Mouse (Mus musculus) myocyte (in vitro differentiated cells): ENCODE data around the gene Aurkaip1. TPM values are rescaled to one million over a fixed set of nuclear protein-coding genes. Genes with fewer than 3 reads are reported as not detected.

Experiments used
- H3K27me3 ChIP-seq: one replicate; pipeline ENCODE4 v1.6.1; 2011; ENCODE audit not compliant: control insufficient read depth, insufficient read depth, insufficient read length
- H3K36me3 ChIP-seq: one replicate; pipeline ENCODE4 v1.6.1; 2011; ENCODE audit not compliant: control insufficient read depth, insufficient read depth
- H3K4me2 ChIP-seq: one replicate; pipeline ENCODE4 v1.6.1; 2011; ENCODE audit warnings: low read depth, control low read depth
- H3K4me3 ChIP-seq: one replicate; pipeline ENCODE4 v1.5.1; 2011; ENCODE audit warnings: mild to moderate bottlenecking, control low read depth, moderate library complexity
- H3K79me2 ChIP-seq: one replicate; pipeline ENCODE4 v1.6.1; 2011; ENCODE audit not compliant: control insufficient read depth, insufficient read depth
- H3ac ChIP-seq: one replicate; pipeline ENCODE4 v1.6.1; 2011; ENCODE audit not compliant: control insufficient read depth, insufficient read length
- CEBPB ChIP-seq: IDR thresholded peaks from 2 replicates; pipeline ENCODE4 v1.6.1; 2011; ENCODE audit warnings: mild to moderate bottlenecking, moderate library complexity; ENCODE audit not compliant: poor library complexity, insufficient read depth, severe bottlenecking
- E2F4 ChIP-seq: IDR thresholded peaks from one replicate; pipeline ENCODE4 v1.6.1; 2011; ENCODE audit warnings: mild to moderate bottlenecking, control low read depth, moderate library complexity; ENCODE audit not compliant: insufficient read depth
- MAX ChIP-seq: IDR thresholded peaks from one replicate; pipeline ENCODE4 v1.6.1; 2011; ENCODE audit warnings: low read depth, mild to moderate bottlenecking, control low read depth
- MYOD1 ChIP-seq, 3 experiments: IDR thresholded peaks; one replicate each; pipeline ENCODE4 v1.6.1; 2011; ENCODE audit warnings: control low read depth in 2 of 3, low read depth in 2 of 3, mild to moderate bottlenecking in 2 of 3, moderate library complexity in 1 of 3; ENCODE audit not compliant: insufficient read length in 2 of 3, control insufficient read depth in 1 of 3
- MYOG ChIP-seq, 3 experiments: IDR thresholded peaks; one replicate each; pipeline ENCODE4 v1.6.1; 2011; ENCODE audit warnings: control low read depth in 2 of 3, low read depth in 2 of 3, mild to moderate bottlenecking in 2 of 3; ENCODE audit not compliant: insufficient read length in 2 of 3, control insufficient read depth in 1 of 3, insufficient read depth in 1 of 3
- POLR2A ChIP-seq: IDR thresholded peaks from one replicate; pipeline ENCODE4 v1.6.1; 2011; ENCODE audit warnings: low read depth, mild to moderate bottlenecking, control low read depth, moderate library complexity; ENCODE audit not compliant: insufficient read length
- POLR2AphosphoS2 ChIP-seq: IDR thresholded peaks from one replicate; pipeline ENCODE4 v1.6.1; 2011; ENCODE audit warnings: low read depth, control low read depth; ENCODE audit not compliant: insufficient read length
- REST ChIP-seq: IDR thresholded peaks from one replicate; pipeline ENCODE4 v1.6.1; 2011; ENCODE audit warnings: mild to moderate bottlenecking, control low read depth, moderate library complexity; ENCODE audit not compliant: insufficient read depth, insufficient read length
- SRF ChIP-seq: IDR thresholded peaks from one replicate; pipeline ENCODE4 v1.6.1; 2011; ENCODE audit warnings: low read depth; ENCODE audit not compliant: control insufficient read depth, insufficient read length
- TCF12 ChIP-seq: IDR thresholded peaks from one replicate; pipeline ENCODE4 v1.6.1; 2011; ENCODE audit warnings: mild to moderate bottlenecking, control low read depth; ENCODE audit not compliant: poor library complexity, insufficient read depth, severe bottlenecking
- TCF3 ChIP-seq: IDR thresholded peaks from one replicate; pipeline ENCODE4 v1.6.1; 2011; ENCODE audit warnings: low read depth, control low read depth; ENCODE audit not compliant: insufficient read length
- USF1 ChIP-seq: IDR thresholded peaks from one replicate; pipeline ENCODE4 v1.6.1; 2011; ENCODE audit warnings: low read depth, mild to moderate bottlenecking, control low read depth, moderate library complexity
- polyA plus RNA-seq: library from polyadenylated mRNA; unstranded; fragments of >200 nt; fragmentation: generic; extraction: Trizol; gene quantifications from one replicate; pipeline ENCODE4 v1.2.1, GENCODE M21; 2012; ENCODE audit warnings: missing spikeins

Aurkaip1 gene
- polyA plus RNA-seq, 1 experiment = 152 TPM

DNA sequence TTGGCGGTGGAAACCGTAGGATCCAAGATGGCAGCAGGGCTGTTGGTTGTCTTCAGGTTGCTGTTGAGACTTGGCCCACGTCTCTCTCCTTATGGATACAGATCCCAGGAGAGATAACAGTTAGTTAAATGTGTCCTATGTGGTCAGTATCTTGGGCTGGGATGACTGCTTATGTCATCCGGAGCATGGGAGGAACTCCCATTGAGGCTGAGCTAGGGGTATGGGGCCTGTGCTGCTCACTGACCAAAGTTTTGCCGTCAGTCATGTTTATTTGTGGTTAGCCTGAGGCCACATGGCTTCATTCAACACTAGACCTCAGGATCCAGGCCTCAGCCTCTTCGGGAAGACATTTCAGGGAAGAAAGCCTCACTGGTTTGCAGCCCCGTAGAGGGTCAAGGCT is 40.3 kb downstream of the Aurkaip1 start:
- Histone ChIP-seq H3K4me2 (peak overlapping the region; percentile 4), H3ac (no peak overlapping the region), H3K4me3 (no peak overlapping the region), H3K79me2 (peaks cover 22% of the 10 kb centered on the region), H3K36me3 (peaks cover 12% of the 10 kb centered on the region), H3K27me3 (no peaks in the 10 kb centered on the region)
- no peak for TF ChIP-seq REST
- no peak for TF ChIP-seq MAX
- no peak for TF ChIP-seq E2F4
- TF ChIP-seq POLR2A = no peak
- no peak for TF ChIP-seq MYOG (IDR thresholded peaks at IDR 0.05; ENCODE audit: control insufficient read depth in 1 of 3, insufficient read depth in 1 of 3, insufficient read length in 2 of 3, low read depth in 2 of 3)
- no peak for TF ChIP-seq SRF
- TF ChIP-seq MYOD1 (IDR thresholded peaks at IDR 0.05; ENCODE audit: control insufficient read depth in 1 of 3, insufficient read length in 2 of 3, low read depth in 2 of 3) = no peak
- TF ChIP-seq TCF12 = no peak
- TF ChIP-seq POLR2AphosphoS2 = no peak
- no peak for TF ChIP-seq USF1
- no peak for TF ChIP-seq CEBPB
- no peak for TF ChIP-seq TCF3

Other genes starting within 250 kb of the Aurkaip1 start
- 3.7 TPM for gene Slc35e2, start 229.9 kb upstream of the Aurkaip1 start, polyA plus RNA-seq
- 47.7 TPM for gene Cdk11b, start 206.4 kb upstream of the Aurkaip1 start, polyA plus RNA-seq
- gene Gm10563, start 185.9 kb upstream of the Aurkaip1 start, polyA plus RNA-seq = not detected
- 1.8 TPM for gene Mmp23, start 177.9 kb upstream of the Aurkaip1 start, polyA plus RNA-seq
- gene Mib2, start 162.1 kb upstream of the Aurkaip1 start, polyA plus RNA-seq = 106 TPM
- gene Fndc10, start 136.9 kb upstream of the Aurkaip1 start, polyA plus RNA-seq = 8.3 TPM
- gene Ssu72, start 126.5 kb upstream of the Aurkaip1 start, polyA plus RNA-seq = 105 TPM
- gene Tmem240, start 96.5 kb upstream of the Aurkaip1 start, polyA plus RNA-seq = 1.2 TPM
- 60.9 TPM for gene Atad3a, start 70.2 kb upstream of the Aurkaip1 start, polyA plus RNA-seq
- 3.2 TPM for gene Vwa1, start 56.6 kb upstream of the Aurkaip1 start, polyA plus RNA-seq
- 0.97 TPM for gene Tmem88b, start 45.4 kb upstream of the Aurkaip1 start, polyA plus RNA-seq
- not detected for gene Ankrd65, start 40.8 kb upstream of the Aurkaip1 start, polyA plus RNA-seq
- gene Mrpl20, start 28.4 kb upstream of the Aurkaip1 start, polyA plus RNA-seq = 132 TPM
- gene Ccnl2, start 18.8 kb upstream of the Aurkaip1 start, polyA plus RNA-seq = 24.7 TPM
- gene Mxra8, start 8.4 kb downstream of the Aurkaip1 start, polyA plus RNA-seq = 87.5 TPM
- 98.4 TPM for gene Dvl1, start 16.1 kb downstream of the Aurkaip1 start, polyA plus RNA-seq
- gene Tas1r3, start 32.1 kb downstream of the Aurkaip1 start, polyA plus RNA-seq = 0.17 TPM
- gene Cptp, start 38.2 kb downstream of the Aurkaip1 start, polyA plus RNA-seq = 10.5 TPM
- gene Ints11, start 38.3 kb downstream of the Aurkaip1 start, polyA plus RNA-seq = 72.1 TPM
- gene Pusl1, start 60.5 kb downstream of the Aurkaip1 start, polyA plus RNA-seq = 19.1 TPM
- 22.3 TPM for gene Acap3, start 60.5 kb downstream of the Aurkaip1 start, polyA plus RNA-seq
- gene Ube2j2, start 112.6 kb downstream of the Aurkaip1 start, polyA plus RNA-seq = 70.6 TPM
- gene C1qtnf12, start 131.0 kb downstream of the Aurkaip1 start, polyA plus RNA-seq = 2.1 TPM
- gene B3galt6, start 161.4 kb downstream of the Aurkaip1 start, polyA plus RNA-seq = 5.4 TPM
- gene Sdf4, start 161.6 kb downstream of the Aurkaip1 start, polyA plus RNA-seq = 137 TPM
- gene Tnfrsf4, start 182.6 kb downstream of the Aurkaip1 start, polyA plus RNA-seq = 0.64 TPM
- gene Tnfrsf18, start 194.9 kb downstream of the Aurkaip1 start, polyA plus RNA-seq = 0.40 TPM
- not detected for gene Ttll10, start 228.1 kb downstream of the Aurkaip1 start, polyA plus RNA-seq